ENCODE assay signal across 10 mouse cellular contexts in the genomic region with DNA sequence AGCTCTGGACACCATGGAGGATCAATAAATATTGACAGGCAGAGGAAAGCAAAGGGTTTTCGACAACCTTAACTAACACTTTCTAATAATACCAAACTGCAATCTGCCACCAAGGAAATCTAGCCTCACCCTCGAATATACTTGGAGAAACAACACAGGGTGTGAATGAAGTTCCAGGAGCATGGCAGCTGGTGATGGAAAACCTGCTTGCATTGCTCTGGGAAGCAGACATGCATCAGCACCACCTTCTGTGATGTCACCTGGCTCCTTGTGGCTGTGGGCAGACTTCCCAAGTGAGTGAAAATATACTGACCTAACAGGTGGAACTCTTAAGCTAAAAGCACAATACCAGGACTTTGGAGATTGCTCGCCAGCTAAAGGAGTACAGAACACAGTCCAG.
DNase-seq lines count a peak whose midpoint lies in the region; ATAC-seq and TF ChIP-seq lines count a peak whose summit lies in the region.
"Had no signal": no experiment of that assay in that cellular context is flagged by ENCODE, and none has a peak within 500 bp of the region (broad histone marks: within the 10 kb centered on the region; RNA-seq: fewer than 3 reads in every experiment).

No protein-coding gene starts in this region.

- no peak overlapping the region for H3K9ac ChIP-seq in hindbrain, postnatal 0 days (replicated peaks; ENCODE audit: low read length)
- H3K9ac ChIP-seq in hindbrain, embryonic 12.5 days, result no peak overlapping the region
- H3K9ac ChIP-seq in stomach, postnatal 0 days (ENCODE audit: low read length), result no peak overlapping the region
- H3K9ac ChIP-seq: liver, embryonic 15.5 days; stomach, embryonic 15.5 days had no signal

- H3K4me3 ChIP-seq in hindbrain, postnatal 0 days (ENCODE audit: low read length), result no peak overlapping the region
- no peak overlapping the region for H3K4me3 ChIP-seq in hindbrain, embryonic 12.5 days
- H3K4me3 ChIP-seq in stomach, postnatal 0 days (ENCODE audit: low read depth, low read length), result no peak overlapping the region
- H3K4me3 ChIP-seq: liver, embryonic 15.5 days; stomach, embryonic 15.5 days had no signal

- peaks cover 8% of the 10 kb centered on the region; the same call in 1 of the 2 replicates for H3K4me1 ChIP-seq in hindbrain, postnatal 0 days (ENCODE audit: insufficient read depth, low read length)
- 0 out of 2 replicates have a peak, but pooled peaks cover 10% of the 10 kb centered on the region for H3K4me1 ChIP-seq in hindbrain, embryonic 12.5 days
- no peaks in the 10 kb centered on the region for H3K4me1 ChIP-seq in stomach, postnatal 0 days (replicated peaks; ENCODE audit: control insufficient read depth, insufficient read depth)
- H3K4me1 ChIP-seq: liver, embryonic 15.5 days; stomach, embryonic 15.5 days had no signal

- DNase-seq in hindbrain, postnatal 0 days (ENCODE audit: low spot score), result no peak
- DNase-seq in cerebellum, adult 9-10 months, result peak; percentile 3
- DNase-seq in frontal cortex, postnatal 36 days (ENCODE audit: low spot score in 2 of 2), result peak; percentile 33 to 55
- DNase-seq in right cerebral cortex, adult 2 months (ENCODE audit: low spot score in 2 of 2), result peak; percentile 39 to 50
- DNase-seq in stomach, postnatal 0 days (ENCODE audit: low spot score), result no peak
- DNase-seq in adrenal gland, postnatal 25 days, result no peak
- no peak for DNase-seq in thymus, postnatal 14 days

- no peak for TF ChIP-seq EP300 in stomach, postnatal 0 days (optimal IDR thresholded peaks at IDR 0.05)

- peak overlapping the region; percentile 45; the same call in 1 of the 2 replicates for H3K27ac ChIP-seq in hindbrain, postnatal 0 days
- H3K27ac ChIP-seq in hindbrain, embryonic 12.5 days, result no peak overlapping the region
- H3K27ac ChIP-seq in stomach, postnatal 0 days (replicated peaks), result no peak overlapping the region
- H3K27ac ChIP-seq: liver, embryonic 15.5 days; stomach, embryonic 15.5 days had no signal

- no peak overlapping the region for H3K4me2 ChIP-seq in hindbrain, postnatal 0 days (ENCODE audit: low read depth, low read length)
- H3K4me2 ChIP-seq in hindbrain, embryonic 12.5 days (replicated peaks), result no peak overlapping the region
- no peak overlapping the region for H3K4me2 ChIP-seq in stomach, postnatal 0 days (replicated peaks; ENCODE audit: low read depth)
- H3K4me2 ChIP-seq: liver, embryonic 15.5 days; stomach, embryonic 15.5 days had no signal

- no peaks in the 10 kb centered on the region for H3K36me3 ChIP-seq in hindbrain, postnatal 0 days (ENCODE audit: insufficient read depth, low read length)
- H3K36me3 ChIP-seq in hindbrain, embryonic 12.5 days, result no peaks in the 10 kb centered on the region
- H3K36me3 ChIP-seq in stomach, postnatal 0 days (ENCODE audit: control insufficient read depth, insufficient read depth, low read length), result no peaks in the 10 kb centered on the region
- H3K36me3 ChIP-seq: liver, embryonic 15.5 days; stomach, embryonic 15.5 days had no signal

- ATAC-seq in hindbrain, postnatal 0 days, result no peak; the same call in 1 of the 2 replicates
- no peak for ATAC-seq in hindbrain, embryonic 12.5 days (ENCODE audit: low FRiP score)
- no peak for ATAC-seq in stomach, postnatal 0 days (ENCODE audit: low FRiP score, low TSS enrichment)

- TF ChIP-seq CTCF in hindbrain, postnatal 0 days (IDR thresholded peaks at IDR 0.05; ENCODE audit: low read depth), result no peak
- no peak for TF ChIP-seq CTCF in stomach, postnatal 0 days (IDR thresholded peaks at IDR 0.05; ENCODE audit: low read depth)

- H3K9me3 ChIP-seq in hindbrain, postnatal 0 days (ENCODE audit: low read length), result no peaks in the 10 kb centered on the region
- H3K9me3 ChIP-seq in hindbrain, embryonic 12.5 days (replicated peaks), result no peaks in the 10 kb centered on the region
- H3K9me3 ChIP-seq in stomach, postnatal 0 days (ENCODE audit: control insufficient read depth, low read length), result no peaks in the 10 kb centered on the region
- H3K9me3 ChIP-seq: liver, embryonic 15.5 days; stomach, embryonic 15.5 days had no signal

- 80% methylated on average over 3 of the region's 3 CpGs for WGBS in hindbrain, postnatal 0 days
- 76% methylated on average over 3 of the region's 3 CpGs for WGBS in hindbrain, embryonic 12.5 days
- 64% methylated on average over 3 of the region's 3 CpGs for WGBS in stomach, postnatal 0 days

- no peaks in the 10 kb centered on the region for H3K27me3 ChIP-seq in hindbrain, postnatal 0 days (ENCODE audit: insufficient read depth, low read length)
- H3K27me3 ChIP-seq in hindbrain, embryonic 12.5 days, result no peaks in the 10 kb centered on the region
- H3K27me3 ChIP-seq in stomach, postnatal 0 days (ENCODE audit: control insufficient read depth, insufficient read depth, low read length), result no peaks in the 10 kb centered on the region
- H3K27me3 ChIP-seq: liver, embryonic 15.5 days; stomach, embryonic 15.5 days had no signal

Comparison
In these comparisons a context has a peak if more than half of its experiments do, and no peak if none do; other contexts are left out.
1. DNase-seq: peak in cerebellum, adult 9-10 months (single experiment), frontal cortex, postnatal 36 days (2 of 2) and right cerebral cortex, adult 2 months (2 of 2); none in hindbrain, postnatal 0 days (single experiment), stomach, postnatal 0 days (single experiment), adrenal gland, postnatal 25 days (single experiment) and thymus, postnatal 14 days (single experiment).